Mouse (Mus musculus): ENCODE results near the gene Ywhag. TPM values are rescaled to one million over a fixed set of nuclear protein-coding genes. Genes with fewer than 3 reads are reported as not detected.

The Ywhag gene
- polyA plus RNA-seq, 1 experiment from 2014 or later = 200 TPM

GRCm38 (mm10) chr5:135913201-135913600, 21.2 kb downstream of the Ywhag start:
- Histone ChIP-seq H3K4me3 (ENCODE audit: inconsistent target) (no peak overlapping the region), H3K27ac (peak overlapping the region; percentile 77), H3K36me3 (ENCODE audit: inconsistent target) (peaks cover 32% of the 10 kb centered on the region; the same call in 1 of the 2 replicates), H3K79me2 (ENCODE audit: inconsistent target) (peaks cover 100% of the 10 kb centered on the region)
- 39% methylated on average over 5 of the region's 5 CpGs for WGBS (ENCODE audit: missing documents)

DNA sequence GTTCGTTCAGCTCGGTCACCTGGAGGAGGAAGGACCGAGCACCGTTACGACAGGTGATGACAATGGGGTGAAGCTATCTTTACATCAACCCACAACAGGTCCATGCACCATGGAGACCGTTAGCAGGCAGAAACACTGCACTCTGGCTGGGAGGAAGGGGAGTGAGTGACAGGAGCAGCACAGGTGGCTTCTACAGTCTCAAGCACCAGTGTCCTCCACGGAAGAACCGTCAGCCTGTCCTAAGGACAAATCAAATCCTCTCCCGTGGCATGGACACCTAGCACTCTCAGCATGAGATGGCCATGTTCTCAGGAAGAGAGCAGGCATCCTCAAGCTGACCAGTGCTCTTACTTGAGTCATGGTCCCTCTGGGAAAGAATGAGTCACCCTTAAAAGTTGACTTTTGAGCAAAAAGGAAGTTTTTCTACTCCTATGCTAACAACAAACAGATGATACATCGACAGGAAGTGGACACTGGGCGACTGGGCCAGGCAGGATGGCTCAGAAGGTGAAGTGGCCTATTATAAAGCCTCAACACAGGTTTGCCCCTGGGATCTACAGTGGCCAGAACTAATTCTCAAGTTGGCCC, 22.7 kb downstream of the Ywhag start:
- WGBS (ENCODE audit: missing documents) = 66% methylated on average over 11 of the region's 11 CpGs
- H3K4me3 ChIP-seq (ENCODE audit: inconsistent target) = no peak overlapping the region
- peaks cover 99% of the 10 kb centered on the region for H3K79me2 ChIP-seq (ENCODE audit: inconsistent target)
- peak overlapping the region; percentile 77 for H3K27ac ChIP-seq
- H3K36me3 ChIP-seq (ENCODE audit: inconsistent target) = peaks cover 24% of the 10 kb centered on the region; the same call in 1 of the 2 replicates

DNA sequence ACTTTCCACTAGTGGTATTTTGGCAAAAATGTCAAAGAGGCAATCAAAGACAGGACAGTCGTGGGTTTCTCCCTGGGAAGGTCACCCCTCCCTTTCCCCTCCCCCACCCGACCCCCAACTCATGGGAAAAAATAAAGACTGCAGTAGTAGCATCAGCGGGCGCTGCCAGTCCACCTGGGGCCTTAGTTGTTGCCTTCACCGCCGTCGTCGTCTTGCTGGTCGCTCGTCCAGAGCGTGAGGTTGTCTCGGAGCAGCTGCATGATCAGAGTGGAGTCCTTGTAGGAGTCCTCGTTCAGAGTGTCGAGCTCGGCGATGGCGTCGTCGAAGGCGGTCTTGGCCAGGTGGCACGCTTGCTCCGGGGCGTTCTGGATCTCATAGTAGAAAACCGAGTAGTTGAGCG, 23.6 kb downstream of the Ywhag start:
- WGBS (ENCODE audit: missing documents) = 95% methylated on average over 23 of the region's 25 CpGs
- H3K79me2 ChIP-seq (ENCODE audit: inconsistent target) = peaks cover 99% of the 10 kb centered on the region
- H3K36me3 ChIP-seq (ENCODE audit: inconsistent target) = peaks cover 22% of the 10 kb centered on the region; the same call in 1 of the 2 replicates
- no peak overlapping the region for H3K4me3 ChIP-seq (ENCODE audit: inconsistent target)
- no peak overlapping the region for H3K27ac ChIP-seq

DNA sequence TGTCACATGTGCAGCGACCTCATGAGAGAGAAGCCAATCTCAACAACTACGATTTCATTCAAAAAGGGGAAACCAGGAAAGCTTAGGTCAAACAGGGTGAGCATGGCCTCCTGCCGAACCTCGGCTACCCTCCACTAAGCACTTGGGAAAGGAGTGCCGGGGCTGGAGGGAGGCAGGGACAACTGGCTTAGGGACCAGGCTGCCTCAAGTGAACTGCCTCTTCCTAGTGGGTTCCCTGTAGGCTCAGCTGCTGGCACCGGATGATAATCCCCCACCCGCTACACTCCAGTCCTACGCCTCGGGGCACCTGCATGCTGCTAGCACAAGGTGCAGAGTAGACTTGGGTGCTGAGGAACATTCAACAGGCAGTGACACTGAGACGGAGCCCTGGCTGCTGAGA, 24.8 kb downstream of the Ywhag start:
- 70% methylated on average over 9 of the region's 10 CpGs for whole genome bisulfite sequencing (ENCODE audit: missing documents)
- peaks cover 98% of the 10 kb centered on the region for H3K79me2 ChIP-seq (ENCODE audit: inconsistent target)
- H3K36me3 ChIP-seq (ENCODE audit: inconsistent target) = peaks cover 22% of the 10 kb centered on the region; the same call in 1 of the 2 replicates
- H3K4me3 ChIP-seq (ENCODE audit: inconsistent target) = no peak overlapping the region
- peak overlapping the region; percentile 38 for H3K27ac ChIP-seq

DNA sequence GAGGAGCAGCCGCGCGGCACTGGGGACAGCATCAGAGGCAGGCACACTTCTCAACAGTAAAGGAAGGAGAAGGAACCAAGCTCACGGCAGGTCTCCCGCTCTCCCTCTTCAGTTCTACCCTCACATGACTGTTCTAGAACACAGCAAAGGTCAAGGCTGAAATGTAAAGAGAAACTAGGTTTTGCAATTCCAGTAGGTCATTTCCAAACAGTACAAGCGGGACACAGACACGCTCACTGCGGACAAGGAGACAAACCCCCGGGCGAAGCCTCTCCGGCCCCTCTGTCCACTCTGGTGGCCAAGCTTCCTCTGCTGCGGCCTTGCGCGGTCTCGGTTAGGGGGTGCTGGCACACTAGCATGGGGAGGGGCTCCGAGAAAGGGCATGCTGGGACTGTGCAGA, 25.4 kb downstream of the Ywhag start:
- H3K36me3 ChIP-seq (ENCODE audit: inconsistent target) = peaks cover 22% of the 10 kb centered on the region; the same call in 1 of the 2 replicates
- 83% methylated on average over 11 of the region's 16 CpGs for WGBS (ENCODE audit: missing documents)
- peaks cover 93% of the 10 kb centered on the region for H3K79me2 ChIP-seq (ENCODE audit: inconsistent target)
- peak overlapping the region; percentile 38 for H3K27ac ChIP-seq
- no peak overlapping the region for H3K4me3 ChIP-seq (ENCODE audit: inconsistent target)

GRCm38 (mm10) chr5:135908185-135908584, 26.2 kb downstream of the Ywhag start:
- H3K27ac ChIP-seq = peak overlapping the region; percentile 72
- peaks cover 85% of the 10 kb centered on the region for H3K79me2 ChIP-seq (ENCODE audit: inconsistent target)
- no peak overlapping the region for H3K4me3 ChIP-seq (ENCODE audit: inconsistent target)
- peaks cover 22% of the 10 kb centered on the region; the same call in 1 of the 2 replicates for H3K36me3 ChIP-seq (ENCODE audit: inconsistent target)
- WGBS (ENCODE audit: missing documents) = 89% methylated on average over 12 of the region's 12 CpGs

- peak overlapping the region; percentile 72 for H3K27ac ChIP-seq
- H3K4me3 ChIP-seq (ENCODE audit: inconsistent target) = no peak overlapping the region
- peaks cover 22% of the 10 kb centered on the region; the same call in 1 of the 2 replicates for H3K36me3 ChIP-seq (ENCODE audit: inconsistent target)
- peaks cover 76% of the 10 kb centered on the region for H3K79me2 ChIP-seq (ENCODE audit: inconsistent target)
- 64% methylated on average over 13 of the region's 13 CpGs for WGBS (ENCODE audit: missing documents)
Observed at GRCm38 (mm10) chr5:135907256-135907655, 27.2 kb downstream of the Ywhag start.

GRCm38 (mm10) chr5:135906846-135907245, 27.6 kb downstream of the Ywhag start:
- Histone ChIP-seq H3K79me2 (ENCODE audit: inconsistent target) (peaks cover 72% of the 10 kb centered on the region), H3K27ac (peak overlapping the region; percentile 72), H3K36me3 (ENCODE audit: inconsistent target) (peaks cover 22% of the 10 kb centered on the region; the same call in 1 of the 2 replicates), H3K4me3 (ENCODE audit: inconsistent target) (no peak overlapping the region)
- 19% methylated on average over 4 of the region's 4 CpGs for WGBS (ENCODE audit: missing documents)

- H3K27ac ChIP-seq = peak overlapping the region; percentile 72
- no peak overlapping the region for H3K4me3 ChIP-seq (ENCODE audit: inconsistent target)
- H3K79me2 ChIP-seq (ENCODE audit: inconsistent target) = peaks cover 59% of the 10 kb centered on the region
- WGBS (ENCODE audit: missing documents) = 47% methylated on average over 8 of the region's 8 CpGs
- peaks cover 14% of the 10 kb centered on the region; the same call in 1 of the 2 replicates for H3K36me3 ChIP-seq (ENCODE audit: inconsistent target)
Observed at GRCm38 (mm10) chr5:135905320-135906225, 28.8 kb downstream of the Ywhag start.

GRCm38 (mm10) chr5:135904259-135904658, 30.2 kb downstream of the Ywhag start:
- Histone ChIP-seq H3K36me3 (ENCODE audit: inconsistent target) (0 out of 2 replicates have a peak, but pooled peaks cover 6% of the 10 kb centered on the region), H3K79me2 (ENCODE audit: inconsistent target) (peaks cover 46% of the 10 kb centered on the region), H3K4me3 (ENCODE audit: inconsistent target) (no peak overlapping the region), H3K27ac (no peak overlapping the region)
- 81% methylated on average over 5 of the region's 5 CpGs for whole genome bisulfite sequencing (ENCODE audit: missing documents)

GRCm38 (mm10) chr5:135903551-135904151, 30.8 kb downstream of the Ywhag start:
- H3K4me3 ChIP-seq (ENCODE audit: inconsistent target) = no peak overlapping the region
- 0 out of 2 replicates have a peak, but pooled peaks cover 6% of the 10 kb centered on the region for H3K36me3 ChIP-seq (ENCODE audit: inconsistent target)
- H3K79me2 ChIP-seq (ENCODE audit: inconsistent target) = peaks cover 40% of the 10 kb centered on the region
- H3K27ac ChIP-seq = no peak overlapping the region
- WGBS (ENCODE audit: missing documents) = 18% methylated on average over 23 of the region's 30 CpGs

DNA sequence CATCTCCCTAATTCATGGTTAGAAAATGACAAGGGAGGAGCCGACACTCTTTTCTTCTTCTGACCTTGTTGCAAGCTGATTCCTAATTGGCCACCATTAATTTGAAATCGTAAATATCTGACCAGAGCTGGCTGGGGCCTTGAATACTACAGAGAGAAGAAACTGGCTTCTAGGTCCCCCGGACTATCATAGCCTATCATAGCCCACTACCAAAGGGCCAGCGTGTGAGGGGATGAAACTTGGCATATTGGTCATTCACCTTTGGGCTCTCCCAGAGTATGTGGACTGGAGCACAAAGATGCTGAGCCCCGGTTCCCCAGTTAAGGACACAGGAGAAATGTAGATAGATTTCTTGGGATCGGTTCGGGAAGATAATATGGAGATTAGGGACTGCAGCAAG, 31.4 kb downstream of the Ywhag start:
- no peak overlapping the region for H3K4me3 ChIP-seq (ENCODE audit: inconsistent target)

DNA sequence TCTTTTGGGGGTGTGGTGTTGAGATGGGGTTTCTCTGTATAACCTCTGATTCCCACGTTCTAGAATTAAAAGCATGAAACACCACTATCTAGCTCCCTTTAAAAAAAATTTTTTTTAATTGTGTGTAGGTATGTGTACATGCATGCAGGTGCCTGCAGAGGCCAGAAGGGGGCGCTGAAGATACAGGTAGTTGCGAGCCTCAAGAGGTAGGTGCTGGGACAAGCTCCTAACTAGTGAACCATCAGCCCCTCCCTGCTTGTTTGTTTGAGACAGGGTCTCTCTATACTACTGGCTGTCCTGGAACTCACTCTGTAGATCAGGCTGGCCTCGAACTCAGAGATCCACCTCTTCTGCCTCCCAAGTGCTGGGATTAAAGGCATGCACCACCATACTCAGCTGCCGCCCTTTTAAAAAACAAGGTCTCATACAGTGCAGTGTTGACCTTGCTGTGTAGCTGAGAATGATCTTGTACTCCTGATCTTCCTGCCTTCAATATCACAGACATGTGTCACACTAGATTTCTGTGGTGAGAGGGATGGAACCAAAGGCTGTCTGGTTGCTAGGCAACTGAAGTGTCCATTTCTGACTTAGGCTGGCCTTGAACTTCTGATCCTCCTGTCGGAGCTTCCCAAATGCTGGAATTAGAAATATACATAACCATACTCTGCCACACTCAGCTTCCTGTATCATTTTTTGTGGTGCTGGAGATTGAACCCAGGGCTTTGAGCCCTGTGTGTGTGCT, 32.9 kb downstream of the Ywhag start:
- WGBS (ENCODE audit: missing documents) = 72% methylated on average over 6 of the region's 6 CpGs
- Histone ChIP-seq H3K4me3 (ENCODE audit: inconsistent target) (no peak overlapping the region), H3K27ac (no peak overlapping the region), H3K36me3 (ENCODE audit: inconsistent target) (no peaks in the 10 kb centered on the region), H3K79me2 (ENCODE audit: inconsistent target) (peaks cover 19% of the 10 kb centered on the region; the same call in 1 of the 2 replicates)

More for the DNA sequence above, 31.4 kb downstream of the Ywhag start:
- H3K27ac ChIP-seq = no peak overlapping the region
- 0 out of 2 replicates have a peak, but pooled peaks cover 1% of the 10 kb centered on the region for H3K36me3 ChIP-seq (ENCODE audit: inconsistent target)
- H3K79me2 ChIP-seq (ENCODE audit: inconsistent target) = peaks cover 34% of the 10 kb centered on the region
- 76% methylated on average over 7 of the region's 7 CpGs for WGBS (ENCODE audit: missing documents)

GRCm38 (mm10) chr5:135900701-135901100, 33.7 kb downstream of the Ywhag start:
- WGBS (ENCODE audit: missing documents) = 100% methylated on average over 3 of the region's 3 CpGs
- no peak overlapping the region for H3K4me3 ChIP-seq (ENCODE audit: inconsistent target)
- no peak overlapping the region for H3K27ac ChIP-seq
- peaks cover 11% of the 10 kb centered on the region; the same call in 1 of the 2 replicates for H3K79me2 ChIP-seq (ENCODE audit: inconsistent target)
- no peaks in the 10 kb centered on the region for H3K36me3 ChIP-seq (ENCODE audit: inconsistent target)

All from macrophage (primary cell).